Mouse (Mus musculus): ENCODE measurements around the gene Grap.

Grap gene

DNA sequence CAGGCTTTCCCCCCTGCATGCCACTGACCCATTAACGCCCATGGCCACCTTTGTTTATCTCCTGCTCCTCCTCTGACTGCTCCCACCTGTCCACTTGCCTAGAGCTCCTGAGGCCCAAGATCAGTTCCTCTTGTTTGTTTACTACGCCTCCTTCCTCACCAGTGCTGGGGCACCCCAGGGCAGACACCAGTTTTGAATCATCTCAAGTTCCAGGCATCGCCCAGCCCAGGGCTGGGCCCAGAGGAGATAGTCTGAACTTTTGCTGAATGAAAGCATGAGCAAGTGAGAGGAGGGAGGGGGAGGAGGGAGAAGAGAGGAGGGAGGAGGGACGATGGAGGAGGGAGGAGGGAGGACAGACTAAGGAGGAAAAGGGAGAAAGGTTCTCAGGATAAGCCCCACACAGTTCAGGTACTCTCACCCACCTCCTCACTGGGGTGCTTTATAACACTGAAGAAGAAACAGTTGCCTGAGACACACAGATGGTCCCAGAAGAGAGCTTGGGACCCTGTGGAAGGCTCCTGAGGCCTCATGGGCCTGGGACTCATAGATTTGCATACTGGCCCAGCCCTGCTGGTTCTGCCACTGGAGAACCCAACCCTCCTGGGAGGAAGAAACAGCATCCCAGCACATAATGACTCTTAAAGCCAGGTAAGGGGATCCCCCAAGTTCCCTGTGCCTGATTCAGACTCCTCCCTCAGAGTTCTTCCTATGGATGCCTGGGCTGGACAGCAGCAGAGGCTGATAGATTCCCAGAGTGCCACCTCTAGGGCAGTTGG lies 26.2 kb downstream of the Grap start:
- WGBS = 86% methylated on average over 4 of the region's 4 CpGs

DNA sequence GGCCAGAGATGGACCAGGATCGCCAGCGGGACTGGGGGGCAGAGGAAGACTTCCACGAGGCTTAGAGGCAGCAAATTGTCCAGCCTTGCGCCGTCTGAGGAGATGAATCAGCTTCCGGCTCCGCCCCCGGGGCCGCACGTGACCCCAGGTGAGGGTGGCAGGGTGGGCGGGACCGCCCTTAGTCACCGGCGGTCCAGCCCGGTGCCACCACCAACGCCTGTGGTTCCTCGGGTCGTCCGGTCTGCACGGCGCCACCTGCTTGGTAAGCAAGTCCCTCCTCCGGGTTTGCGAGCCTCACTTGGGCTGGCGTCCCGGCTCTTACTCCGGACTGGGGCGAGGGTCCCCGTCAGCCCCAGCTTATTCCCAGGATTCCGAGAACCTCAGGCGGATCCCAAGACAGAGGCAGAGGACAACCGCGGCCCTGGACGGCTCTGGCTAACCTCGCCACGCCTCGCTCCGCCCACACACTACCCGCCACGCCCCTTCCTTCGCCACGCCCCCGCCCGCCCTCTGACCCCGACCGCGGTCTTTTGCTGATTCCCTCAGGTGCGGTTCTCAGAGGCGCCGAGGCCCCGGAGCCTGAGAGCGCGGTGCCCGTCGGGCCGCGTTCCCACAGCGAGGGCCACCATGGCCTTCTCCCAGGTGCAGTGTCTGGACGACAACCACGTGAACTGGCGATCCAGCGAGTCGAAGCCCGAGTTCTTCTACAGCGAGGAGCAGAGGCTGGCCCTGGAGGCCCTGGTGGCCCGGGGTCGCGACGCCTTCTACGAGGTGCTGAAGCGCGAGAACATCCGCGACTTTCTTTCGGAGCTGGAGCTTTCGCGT lies 31.1 kb downstream of the Grap start, which contains the start of gene Fam83g:
Gene Fam83g (plus strand): TSS at position 185 of the 825 bp plus-strand sequence.
- WGBS = 6% methylated on average over 76 of the region's 76 CpGs

DNA sequence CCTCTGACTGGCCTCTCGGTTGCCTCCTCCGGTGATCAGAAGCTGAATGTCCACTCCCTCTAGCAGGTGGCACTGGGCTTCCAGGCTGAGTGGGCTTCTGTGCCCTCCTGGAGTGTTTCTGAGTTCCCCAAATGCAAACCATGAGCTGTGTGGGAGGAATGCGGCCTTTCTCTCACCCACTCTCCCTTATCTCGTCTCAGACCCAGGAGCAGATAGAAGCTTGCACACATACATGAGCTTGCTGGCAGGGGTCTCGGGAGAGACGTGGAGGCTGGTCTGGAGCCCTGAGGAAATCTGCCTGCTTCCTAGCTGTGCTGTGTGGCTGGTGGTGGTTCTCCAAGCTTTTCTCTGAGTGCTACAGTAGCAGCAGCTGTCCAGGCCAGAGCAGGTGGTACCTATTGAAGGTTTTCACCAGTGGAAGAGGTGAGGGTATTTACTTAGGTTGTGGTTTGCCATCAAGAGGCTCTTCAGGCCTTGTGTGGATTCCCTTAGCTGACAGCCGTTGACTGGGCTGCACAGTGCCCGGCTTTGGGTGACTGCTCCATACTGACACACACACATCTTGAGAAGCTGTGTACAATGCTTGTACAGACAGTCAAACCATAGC lies 32.2 kb downstream of the Grap start:
- 83% methylated on average over 8 of the region's 8 CpGs for WGBS

DNA sequence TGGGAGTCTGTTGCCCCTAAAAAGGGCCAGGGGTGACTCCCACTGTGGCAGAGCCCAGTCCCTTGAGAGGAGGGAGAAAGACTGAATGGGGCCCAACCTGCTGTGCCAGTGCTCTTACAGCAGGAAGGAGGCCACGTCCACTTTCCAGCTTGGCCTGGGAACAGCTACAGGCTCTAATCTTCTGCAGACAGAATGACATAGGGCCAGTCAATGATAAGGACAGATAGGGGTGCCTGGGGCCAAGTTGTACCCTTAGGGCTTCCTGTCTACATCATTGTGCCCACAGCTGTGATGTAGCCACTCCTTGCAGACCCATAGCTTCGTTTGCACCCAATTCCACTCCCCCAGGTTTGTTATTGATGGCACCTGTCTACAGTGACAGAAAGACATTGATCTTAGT lies 33.1 kb downstream of the Grap start:
- WGBS = 82% methylated on average over 2 of the region's 2 CpGs

DNA sequence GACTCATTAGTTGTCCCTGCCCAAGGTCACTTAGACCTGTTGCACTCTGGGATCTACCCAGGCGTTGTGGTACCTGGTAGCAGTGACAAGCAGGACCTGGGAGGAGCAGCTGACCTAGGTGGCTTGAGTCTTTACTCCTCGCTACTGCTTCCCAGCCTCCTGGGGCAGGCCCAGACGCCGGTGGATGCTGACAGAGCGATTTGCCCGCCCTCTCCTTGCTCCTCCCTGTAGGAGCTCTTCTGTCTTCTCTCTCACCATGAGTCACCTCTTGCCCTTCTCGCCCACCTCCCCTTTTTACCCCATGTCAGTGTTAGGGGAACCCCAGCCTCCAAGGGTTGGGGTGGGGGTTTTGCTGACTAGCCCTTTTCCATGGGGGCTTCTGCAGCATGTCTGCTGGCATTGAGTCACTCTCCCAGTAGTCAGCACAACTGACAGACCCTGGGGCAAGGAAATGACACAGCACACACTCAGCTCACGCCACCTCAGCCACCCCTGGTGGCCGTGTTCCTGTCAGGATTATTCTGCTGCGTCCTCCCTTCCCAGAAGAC lies 33.9 kb downstream of the Grap start:
- WGBS = 80% methylated on average over 10 of the region's 10 CpGs

DNA sequence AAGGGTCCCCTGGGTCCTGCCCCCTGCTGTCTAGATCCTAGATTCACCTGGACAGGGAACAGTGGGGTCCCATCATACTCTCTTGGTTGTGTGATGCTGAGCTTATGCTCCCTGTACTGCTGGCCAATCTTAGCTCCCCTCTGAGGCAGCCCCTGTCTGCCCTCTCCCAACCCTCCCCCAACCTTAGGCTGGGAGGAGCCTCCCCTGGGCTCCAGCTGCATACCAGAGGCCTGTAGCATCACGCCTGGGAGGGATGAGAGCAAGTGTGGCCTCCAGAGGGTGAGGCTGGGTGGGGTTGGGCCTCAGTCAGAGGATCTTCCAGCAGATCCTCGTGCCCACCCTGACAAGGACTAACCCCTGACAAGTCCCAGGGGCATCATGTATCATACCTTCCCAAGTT lies 34.5 kb downstream of the Grap start:
- 94% methylated on average over 2 of the region's 2 CpGs for WGBS

DNA sequence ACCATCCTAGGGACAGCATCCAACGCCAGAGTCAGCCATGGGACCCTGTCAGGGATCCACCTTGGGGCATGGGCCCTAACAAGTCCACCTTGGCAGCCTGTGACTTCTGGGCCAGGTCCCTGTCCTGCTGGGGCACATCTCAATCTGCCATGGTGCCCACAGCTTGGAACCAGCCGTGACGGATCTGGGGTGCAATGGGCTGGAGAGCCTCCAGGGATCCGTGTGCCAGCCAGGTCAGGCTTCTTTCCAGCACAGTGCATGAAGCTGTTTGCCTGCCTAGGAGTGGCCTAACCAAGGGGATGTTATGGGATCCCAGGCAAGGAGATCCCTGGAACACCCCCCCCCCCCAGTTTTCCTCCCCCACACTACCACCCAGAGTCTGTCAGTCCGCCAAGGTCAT lies 39.9 kb downstream of the Grap start:
- WGBS = 84% methylated on average over 5 of the region's 5 CpGs

DNA sequence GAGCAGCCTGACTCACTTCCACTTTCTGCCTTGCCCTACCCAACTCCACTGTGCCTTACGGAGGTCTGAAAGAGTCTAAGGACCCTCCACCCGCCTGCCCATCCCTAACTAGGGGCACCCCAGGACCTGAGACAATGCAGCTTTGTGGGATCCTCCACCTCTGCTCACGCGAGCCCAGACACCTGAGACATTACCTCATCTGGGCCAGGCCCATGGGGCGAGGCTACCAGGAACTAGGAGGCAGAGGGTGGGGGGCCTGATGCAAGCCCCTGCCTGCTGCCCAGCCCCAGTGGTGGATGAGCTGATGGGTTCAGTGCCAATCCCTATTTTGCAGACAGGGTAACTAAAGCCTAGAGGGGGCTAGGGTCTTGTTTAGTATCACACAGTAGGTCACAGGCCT lies 46.4 kb downstream of the Grap start:
- WGBS = 95% methylated on average over 5 of the region's 5 CpGs

DNA sequence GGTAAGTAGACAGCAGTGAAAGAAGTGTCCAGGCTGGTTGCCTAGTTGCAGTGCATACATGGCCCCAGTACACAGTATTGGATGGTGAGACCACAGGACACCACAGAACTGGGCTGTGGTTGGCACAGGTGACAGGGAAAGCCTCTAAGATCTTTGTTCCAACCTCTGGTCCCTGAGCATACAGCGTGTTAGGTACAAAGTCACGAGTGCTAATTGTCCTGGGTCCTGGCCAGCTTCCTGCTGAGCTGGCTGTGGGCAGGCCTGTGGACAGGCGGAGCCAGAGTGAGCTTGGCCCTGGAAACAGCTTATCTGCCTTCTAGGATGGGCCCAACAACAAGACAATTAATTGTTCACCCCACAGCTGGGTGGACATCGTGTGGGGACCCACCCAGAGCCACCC lies 46.9 kb downstream of the Grap start:
- WGBS = 46% methylated on average over 4 of the region's 4 CpGs

DNA sequence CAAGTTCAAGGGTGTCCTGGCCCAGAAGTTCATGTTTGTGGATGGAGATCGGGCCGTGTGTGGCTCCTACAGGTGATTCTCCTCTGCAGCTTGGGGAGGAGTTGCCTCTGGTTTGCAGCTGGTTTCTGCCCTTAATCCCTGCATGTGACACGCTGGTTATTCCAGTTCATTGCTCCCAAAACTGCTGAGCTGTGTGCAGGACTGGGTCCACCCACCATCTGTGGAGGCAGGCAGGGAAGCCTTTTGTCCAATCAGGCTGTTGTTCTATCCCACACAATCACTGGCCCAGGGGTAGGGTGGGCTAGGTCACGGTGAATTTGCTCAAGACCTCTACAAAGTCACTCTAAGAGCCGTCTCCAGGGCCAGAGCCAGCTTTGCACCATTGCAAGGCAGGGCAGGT lies 48.6 kb downstream of the Grap start:
- WGBS = 85% methylated on average over 5 of the region's 5 CpGs

DNA sequence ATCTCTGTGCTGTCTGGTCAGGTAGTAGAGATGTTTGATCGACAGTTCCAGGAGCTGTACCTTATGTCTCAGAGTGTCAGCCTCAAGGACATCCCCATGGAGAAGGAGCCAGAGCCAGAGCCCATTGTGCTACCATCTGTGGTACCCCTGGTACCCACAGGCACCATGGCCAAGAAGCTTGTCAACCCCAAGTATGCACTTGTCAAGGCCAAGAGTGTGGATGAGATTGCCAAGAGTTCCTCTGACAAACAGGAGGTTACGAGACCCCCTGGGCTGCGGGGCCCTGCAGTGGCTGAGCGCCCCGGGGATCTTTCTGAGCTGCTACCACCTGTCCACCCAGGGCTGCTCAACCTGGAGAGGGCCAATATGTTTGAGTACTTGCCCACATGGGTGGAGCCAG lies 49.4 kb downstream of the Grap start:
- 93% methylated on average over 5 of the region's 5 CpGs for WGBS

DNA sequence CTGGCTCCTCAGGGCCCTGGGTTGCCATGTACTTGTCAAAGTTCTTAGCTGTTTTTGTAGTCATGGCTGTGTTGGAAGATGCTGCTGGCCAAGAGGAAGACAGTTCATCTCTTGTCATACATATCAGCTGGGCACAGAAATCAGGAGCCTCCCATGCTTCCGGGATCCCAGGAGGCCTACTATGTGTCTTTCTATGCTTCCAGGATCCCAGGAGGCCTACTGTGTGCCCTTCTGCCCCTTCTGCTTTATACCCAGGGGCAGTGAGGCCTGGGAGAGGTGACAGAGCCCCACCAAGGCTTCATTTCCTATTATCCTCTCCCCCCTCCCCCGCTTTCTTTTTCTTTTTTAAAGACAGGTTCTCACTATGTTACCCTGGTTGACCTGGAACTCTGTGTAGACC lies 52.5 kb downstream of the Grap start:
- WGBS = 91% methylated on average over 2 of the region's 2 CpGs

DNA sequence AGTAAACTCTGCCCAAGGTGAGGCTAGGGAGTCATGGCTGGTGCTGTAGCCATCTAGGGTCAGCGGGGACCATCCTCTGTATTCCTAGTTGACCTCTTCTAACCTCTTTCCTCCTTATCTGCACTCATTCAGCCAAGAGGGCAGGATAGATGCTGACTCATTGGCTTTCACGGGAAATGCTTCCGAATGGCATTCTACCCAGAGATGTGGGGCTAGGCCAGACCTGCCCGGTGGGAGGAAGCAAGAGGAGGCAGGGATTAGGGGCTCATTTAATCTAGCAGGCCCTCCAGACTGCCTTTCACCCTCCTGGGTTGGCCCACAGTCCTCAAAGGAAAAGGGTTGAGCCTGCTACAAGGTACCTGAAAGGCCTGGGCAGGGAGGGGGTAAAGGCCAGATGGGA lies 53.2 kb downstream of the Grap start:
- 86% methylated on average over 4 of the region's 4 CpGs for WGBS

DNA sequence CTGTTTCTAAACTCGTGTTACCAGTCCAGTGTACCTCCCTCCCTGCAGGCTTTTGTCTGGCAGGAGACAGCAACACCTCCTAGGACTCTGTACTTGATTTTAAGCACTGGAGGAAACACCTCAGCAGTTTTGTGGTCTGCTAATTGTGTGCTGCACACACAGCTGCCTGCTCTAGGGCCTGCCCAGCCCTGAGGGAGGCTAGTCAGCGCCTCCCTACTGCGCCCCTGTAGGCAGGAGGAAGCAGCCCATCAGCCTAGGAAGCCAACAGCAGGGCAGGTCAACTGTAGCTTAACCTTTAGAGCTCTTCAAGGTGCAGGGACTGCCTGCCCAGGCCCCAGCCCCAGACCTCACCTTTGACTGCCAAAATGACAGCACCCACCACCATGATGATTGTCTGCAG lies 55.9 kb downstream of the Grap start:
- WGBS = 93% methylated on average over 3 of the region's 3 CpGs

DNA sequence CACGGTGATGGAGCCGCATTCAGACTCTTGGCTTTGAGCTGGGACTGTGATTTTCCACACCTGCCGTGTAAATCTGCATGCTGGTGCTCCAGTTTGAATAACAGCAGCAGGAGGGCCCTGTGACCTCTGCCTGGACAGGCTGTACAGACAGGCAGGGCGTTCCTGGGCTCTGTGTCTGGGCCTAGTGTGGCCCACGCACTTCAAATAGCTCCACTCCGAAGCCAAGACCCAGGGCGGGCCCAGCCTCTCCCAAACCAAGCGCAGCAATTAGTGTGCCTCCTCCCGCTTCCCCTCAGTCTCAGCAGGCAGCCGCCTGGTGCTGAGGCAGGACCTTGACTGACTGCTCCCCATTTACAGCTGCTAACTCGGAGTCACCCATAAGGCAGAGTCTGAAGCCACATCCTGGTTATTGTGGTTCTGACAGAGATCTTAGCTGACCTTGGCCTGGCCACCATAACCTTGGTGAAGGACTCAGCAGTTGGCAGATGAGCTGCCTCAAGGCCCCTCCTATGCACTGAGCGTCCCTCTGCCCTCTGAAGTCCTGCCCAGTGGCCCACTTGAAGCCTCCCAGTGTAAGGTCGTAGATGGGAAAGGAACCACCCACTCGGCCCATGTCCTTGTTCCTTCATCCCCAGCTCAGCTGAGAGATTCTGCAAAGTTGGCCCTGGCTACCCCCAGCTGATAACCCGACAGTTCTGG lies 60.2 kb downstream of the Grap start:
- 89% methylated on average over 15 of the region's 15 CpGs for WGBS

DNA sequence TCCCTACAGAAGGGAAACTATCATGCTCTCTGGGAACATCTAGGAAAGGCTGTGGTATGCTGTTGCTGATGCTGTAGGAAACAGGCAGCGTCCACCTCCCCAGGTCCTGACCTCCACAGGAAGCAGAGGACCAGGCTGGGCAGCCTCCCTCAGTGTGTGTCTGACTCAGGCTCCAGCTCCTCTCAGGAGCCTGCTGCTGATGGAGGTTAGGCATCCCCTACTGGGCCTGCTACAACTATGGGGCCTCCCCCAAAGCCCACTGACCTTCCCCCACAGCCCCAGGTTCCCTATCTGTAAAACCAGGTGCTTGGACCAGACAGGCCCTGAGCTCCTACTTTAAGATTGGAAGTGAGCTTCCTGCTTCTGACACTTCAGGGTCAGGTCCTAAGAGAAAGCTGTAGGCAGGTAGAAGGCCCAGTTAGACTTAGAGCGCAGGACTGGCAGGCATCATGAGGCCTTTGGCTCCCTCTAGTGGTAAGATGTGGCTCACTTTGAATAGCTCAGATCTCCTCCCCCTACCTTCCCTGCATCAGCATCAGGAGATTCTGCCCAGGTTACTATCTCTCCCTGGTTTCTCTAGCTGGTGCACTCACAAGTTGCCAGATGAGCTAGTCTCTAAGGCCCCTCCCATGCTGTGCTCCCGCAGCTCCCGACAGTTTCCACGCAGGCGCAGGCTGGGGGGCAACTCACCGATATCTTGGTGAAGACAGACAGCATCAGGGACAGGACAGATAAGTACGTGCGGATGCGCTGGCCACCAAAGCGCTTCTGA lies 61.5 kb downstream of the Grap start:
- WGBS = 45% methylated on average over 11 of the region's 11 CpGs

DNA sequence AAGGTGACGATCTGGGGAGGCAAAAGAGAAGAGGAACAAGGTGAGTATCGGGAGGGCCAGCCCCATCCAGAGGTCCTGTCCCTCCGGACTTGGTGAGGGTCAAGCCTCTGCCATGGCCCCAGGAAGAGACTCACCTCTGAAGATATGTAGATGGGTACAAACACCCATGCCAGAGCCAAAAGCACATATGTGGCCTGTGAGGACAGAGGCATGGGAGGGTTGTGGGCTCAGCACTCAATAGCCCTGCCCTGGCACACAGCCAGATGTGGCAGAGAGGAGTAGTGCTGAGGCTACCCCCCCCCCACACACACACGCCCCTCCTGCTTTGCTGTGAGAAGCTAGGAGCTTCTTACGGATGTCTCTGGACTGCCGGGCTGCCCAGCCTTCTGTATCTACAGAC lies 62.1 kb downstream of the Grap start:
- WGBS = 54% methylated on average over 6 of the region's 6 CpGs

DNA sequence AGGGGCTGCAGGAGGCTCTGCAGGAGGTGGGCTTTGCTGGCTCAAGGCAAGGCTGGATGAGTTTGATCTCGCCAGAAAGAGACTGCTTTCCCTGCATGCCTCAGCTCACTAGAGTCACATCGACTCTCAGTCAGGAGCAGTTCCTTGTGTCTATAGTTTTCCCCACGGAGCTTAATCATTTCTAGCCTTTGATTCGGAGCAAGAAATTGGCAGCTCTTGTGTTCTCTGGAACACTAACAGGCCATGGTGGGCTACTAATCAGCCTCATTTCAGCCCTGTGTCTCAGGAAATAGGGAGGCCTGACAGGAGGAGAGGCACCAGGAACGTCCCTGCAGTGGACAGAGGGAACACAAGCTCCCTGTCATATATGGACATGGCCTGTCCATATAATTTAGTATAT lies 64.9 kb downstream of the Grap start:
- 76% methylated on average over 5 of the region's 5 CpGs for WGBS

DNA sequence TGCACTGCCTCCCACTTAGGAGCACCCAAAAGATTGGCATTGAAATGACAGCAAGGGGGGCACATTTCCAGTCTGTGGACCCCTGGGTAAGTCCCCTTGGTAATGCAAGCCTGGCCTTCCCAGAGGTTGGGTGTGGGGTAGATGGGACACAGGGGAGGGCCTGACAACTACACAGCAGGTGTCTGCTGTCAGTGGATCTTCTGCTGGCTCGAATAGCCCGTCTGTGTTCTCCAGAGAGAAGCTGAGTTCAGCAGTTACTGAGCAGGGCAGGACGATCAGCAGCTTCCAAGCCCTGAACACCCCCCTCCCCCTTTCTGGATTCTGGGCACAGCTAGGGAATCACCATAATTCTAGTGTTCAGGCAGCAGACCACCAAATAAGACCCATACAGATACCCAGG lies 66.3 kb downstream of the Grap start:
- WGBS = 58% methylated on average over 3 of the region's 3 CpGs

DNA sequence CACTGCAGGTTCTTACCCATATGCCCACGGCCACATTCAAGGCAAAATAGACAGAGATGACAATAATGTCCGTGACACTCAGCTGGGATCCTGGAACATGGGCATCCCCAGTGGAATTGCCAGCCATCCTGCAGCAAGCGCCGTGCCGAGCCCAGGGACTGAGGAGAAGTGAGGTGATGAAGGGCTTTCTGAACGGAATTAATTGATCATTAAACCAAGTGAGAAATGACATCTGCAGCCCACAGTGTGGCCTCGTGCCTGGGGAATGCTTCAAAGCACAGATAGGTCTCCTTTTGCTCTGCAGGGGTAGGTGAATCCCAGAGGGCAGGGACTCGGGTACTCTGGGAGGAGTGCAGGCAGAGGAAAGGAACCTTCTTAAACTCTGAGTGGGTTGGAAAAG lies 66.8 kb downstream of the Grap start:
- 85% methylated on average over 8 of the region's 8 CpGs for WGBS

DNA sequence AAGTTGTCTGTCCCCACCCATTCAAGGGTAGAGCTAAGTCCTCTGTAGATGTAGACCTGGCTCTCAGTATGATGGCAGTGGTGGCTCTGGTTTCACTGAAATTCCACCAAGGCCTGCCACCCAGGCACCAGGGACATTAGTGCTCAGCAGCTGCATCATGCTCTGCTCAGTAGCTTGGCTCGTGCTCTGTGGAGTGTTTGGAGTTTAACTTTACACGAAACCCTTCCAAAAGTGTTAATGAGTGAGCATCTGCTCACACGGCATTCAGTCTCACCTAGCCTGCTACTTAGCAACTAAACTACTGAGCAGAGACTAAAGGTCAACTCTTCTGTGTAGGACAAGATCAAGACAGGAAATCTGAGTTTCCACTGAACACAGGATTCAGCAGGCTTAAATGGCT lies 67.6 kb downstream of the Grap start, which contains the start of gene Slc5a10:
Gene Slc5a10 (minus strand): TSS at position 191 of the 400 bp plus-strand sequence.
- WGBS = 66% methylated on average over 3 of the region's 3 CpGs

Measured in cerebral cortex, adult 2 months (tissue).